Mouse (Mus musculus): Measurements from ENCODE around the gene Pex14.

Pex14 gene

GRCm38 (mm10) chr4:148985541-148986476 lies 113.9 kb downstream of the Pex14 start:
- DNase-seq (ENCODE audit: low read depth, low spot score): no peak

- no peak for DNase-seq (ENCODE audit: low read depth, low spot score)
Observed at GRCm38 (mm10) chr4:148984701-148985540, 114.8 kb downstream of the Pex14 start.

- DNase-seq (ENCODE audit: low read depth, low spot score): no peak
Observed at GRCm38 (mm10) chr4:148982274-148982673, 117.4 kb downstream of the Pex14 start.

- no peak for DNase-seq (ENCODE audit: low read depth, low spot score)
Observed at GRCm38 (mm10) chr4:148979837-148980236, 119.8 kb downstream of the Pex14 start.

GRCm38 (mm10) chr4:148978926-148979325 lies 120.8 kb downstream of the Pex14 start:
- DNase-seq (ENCODE audit: low read depth, low spot score): no peak

- no peak for DNase-seq (ENCODE audit: low read depth, low spot score)
Observed at GRCm38 (mm10) chr4:148978221-148978855, 121.3 kb downstream of the Pex14 start.

GRCm38 (mm10) chr4:148974833-148975232 lies 124.8 kb downstream of the Pex14 start:
- no peak for DNase-seq (ENCODE audit: low read depth, low spot score)

- DNase-seq (ENCODE audit: low read depth, low spot score): no peak
Observed at GRCm38 (mm10) chr4:148973387-148973786, 126.3 kb downstream of the Pex14 start.

GRCm38 (mm10) chr4:148972707-148973106 lies 127.0 kb downstream of the Pex14 start:
- DNase-seq (ENCODE audit: low read depth, low spot score): no peak

- no peak for DNase-seq (ENCODE audit: low read depth, low spot score)
Observed at GRCm38 (mm10) chr4:148971613-148972242, 127.9 kb downstream of the Pex14 start.

- no peak for DNase-seq (ENCODE audit: low read depth, low spot score)
Observed at GRCm38 (mm10) chr4:148970742-148971141, 128.9 kb downstream of the Pex14 start.

- DNase-seq (ENCODE audit: low read depth, low spot score): no peak
Observed at GRCm38 (mm10) chr4:148969610-148970009, 130.1 kb downstream of the Pex14 start.

- no peak for DNase-seq (ENCODE audit: low read depth, low spot score)
Observed at GRCm38 (mm10) chr4:148968859-148969258, 130.8 kb downstream of the Pex14 start.

GRCm38 (mm10) chr4:148966132-148966531 lies 133.5 kb downstream of the Pex14 start:
- DNase-seq (ENCODE audit: low read depth, low spot score): no peak

- DNase-seq (ENCODE audit: low read depth, low spot score): no peak
Observed at GRCm38 (mm10) chr4:148964541-148965310, 134.9 kb downstream of the Pex14 start.

GRCm38 (mm10) chr4:148962096-148962495 lies 137.6 kb downstream of the Pex14 start:
- DNase-seq (ENCODE audit: low read depth, low spot score): no peak

- no peak for DNase-seq (ENCODE audit: low read depth, low spot score)
Observed at GRCm38 (mm10) chr4:148961081-148961480, 138.6 kb downstream of the Pex14 start.

- no peak for DNase-seq (ENCODE audit: low read depth, low spot score)
Observed at GRCm38 (mm10) chr4:148960011-148960410, 139.7 kb downstream of the Pex14 start.

- no peak for DNase-seq (ENCODE audit: low read depth, low spot score)
Observed at GRCm38 (mm10) chr4:148955131-148955813, 144.4 kb downstream of the Pex14 start.

Measured in brain, embryonic 18.5 days (tissue).